Mouse (Mus musculus) right cerebral cortex, adult 2 months (tissue): ENCODE measurements around the gene Slc27a2.

Experiments used
- DNase-seq, 2 experiments: peaks; one replicate each; pipeline ENCODE4 v3.0.0; 2021 to 2022; ENCODE audit warnings: low spot score in 2 of 2

Slc27a2 gene

DNA sequence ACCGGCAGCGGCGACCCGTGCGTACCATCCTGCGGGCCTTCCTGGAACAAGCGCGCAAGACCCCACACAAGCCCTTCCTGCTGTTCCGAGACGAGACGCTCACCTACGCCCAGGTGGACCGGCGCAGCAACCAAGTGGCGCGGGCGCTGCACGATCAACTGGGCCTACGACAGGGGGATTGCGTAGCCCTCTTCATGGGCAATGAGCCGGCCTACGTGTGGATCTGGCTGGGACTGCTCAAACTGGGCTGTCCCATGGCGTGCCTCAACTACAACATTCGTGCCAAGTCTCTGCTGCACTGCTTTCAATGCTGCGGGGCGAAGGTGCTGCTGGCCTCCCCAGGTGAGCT lies 1.1 kb downstream of the Slc27a2 start:
- DNase-seq, result no peak

GRCm38 (mm10) chr2:126555533-126555932 lies 3.3 kb downstream of the Slc27a2 start:
- no peak for DNase-seq

DNA sequence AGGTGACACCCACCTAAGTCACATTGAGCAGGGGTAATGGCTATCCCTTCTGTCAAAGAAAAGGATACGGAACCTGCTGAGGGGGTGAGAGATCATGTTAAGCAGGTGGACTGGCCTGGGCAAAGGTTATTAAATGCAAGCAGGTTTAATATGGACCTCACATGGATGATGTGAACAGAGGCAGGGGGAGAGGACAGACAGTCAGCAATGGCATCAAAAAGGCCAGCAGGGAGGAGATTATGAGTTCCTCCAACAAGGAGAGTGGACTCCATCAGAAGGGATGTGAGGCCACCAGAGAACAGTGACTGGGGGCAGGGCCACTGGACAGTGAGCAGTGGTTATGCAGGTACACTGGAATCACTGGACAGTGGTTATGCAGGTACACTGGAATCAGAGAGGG lies 7.9 kb downstream of the Slc27a2 start:
- no peak for DNase-seq

DNA sequence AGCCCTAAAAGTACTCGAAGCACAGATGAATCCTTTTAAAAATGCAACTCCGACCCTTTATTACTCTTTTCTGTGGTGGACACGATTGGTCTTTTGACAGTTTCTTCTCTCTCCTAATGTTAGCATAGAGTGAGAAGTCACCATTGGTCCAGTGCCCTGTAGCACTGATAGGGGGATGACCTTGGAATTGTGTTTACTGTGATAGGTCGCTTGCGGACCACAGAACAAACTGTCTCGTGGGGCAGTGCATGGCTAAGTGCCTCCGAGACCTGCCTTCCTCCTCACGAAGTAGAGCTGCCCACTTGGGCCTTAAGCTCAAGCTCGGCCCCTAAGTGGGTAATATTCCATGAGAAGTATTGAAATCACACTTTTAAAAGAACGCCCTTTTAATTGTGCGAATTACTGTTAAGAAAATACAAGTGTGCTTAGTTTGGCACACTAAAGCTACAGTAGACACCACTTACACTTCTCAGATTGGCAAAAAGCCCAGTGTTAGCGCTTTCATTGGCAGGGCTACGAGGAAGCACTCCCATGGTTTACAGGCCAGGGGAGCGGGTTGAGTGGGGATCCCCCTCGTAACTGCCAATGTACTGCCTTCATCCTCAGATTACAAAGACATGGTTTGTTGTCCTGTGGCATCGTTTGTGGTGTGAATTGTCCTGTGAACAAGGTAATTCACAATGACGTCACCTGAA lies 11.4 kb downstream of the Slc27a2 start:
- no peak for DNase-seq

DNA sequence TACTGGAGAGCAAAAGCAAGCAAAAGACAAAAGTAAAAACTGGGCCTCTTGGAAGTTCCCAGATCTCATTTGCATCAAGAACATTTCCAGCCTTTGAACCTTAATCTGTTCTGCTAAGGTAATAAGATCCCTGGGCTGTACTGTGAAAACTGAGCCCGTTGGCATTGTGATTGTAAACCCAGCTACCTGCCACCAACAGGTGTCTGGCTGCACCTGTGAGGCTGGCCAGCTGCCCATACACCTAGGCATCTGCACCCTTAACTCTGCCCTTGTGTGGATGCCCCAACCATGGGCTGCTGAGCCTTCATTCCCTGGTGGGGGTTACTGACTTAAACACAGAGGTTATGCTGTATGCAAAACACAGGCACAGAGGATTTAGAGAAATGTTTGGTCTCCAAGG lies 20.0 kb downstream of the Slc27a2 start:
- DNase-seq, result no peak

DNA sequence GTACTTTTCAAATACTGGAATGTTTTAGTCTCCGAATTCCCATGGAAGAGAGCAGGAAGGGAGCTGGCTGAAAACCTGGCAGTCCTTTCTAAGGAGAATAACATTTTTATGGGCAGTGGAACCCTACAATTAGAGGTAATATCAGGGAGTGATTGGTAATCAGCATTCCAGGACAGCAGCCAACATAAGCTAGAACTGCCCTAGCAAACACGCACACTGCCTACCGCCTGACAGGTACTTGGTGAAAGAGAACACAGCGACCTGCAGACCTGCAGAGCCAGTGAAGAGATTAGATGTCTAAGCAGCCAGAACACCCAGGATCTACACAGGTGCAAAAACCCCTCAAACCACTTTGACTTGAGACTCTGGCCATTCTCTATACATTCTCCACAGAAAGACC lies 20.5 kb downstream of the Slc27a2 start:
- no peak for DNase-seq

DNA sequence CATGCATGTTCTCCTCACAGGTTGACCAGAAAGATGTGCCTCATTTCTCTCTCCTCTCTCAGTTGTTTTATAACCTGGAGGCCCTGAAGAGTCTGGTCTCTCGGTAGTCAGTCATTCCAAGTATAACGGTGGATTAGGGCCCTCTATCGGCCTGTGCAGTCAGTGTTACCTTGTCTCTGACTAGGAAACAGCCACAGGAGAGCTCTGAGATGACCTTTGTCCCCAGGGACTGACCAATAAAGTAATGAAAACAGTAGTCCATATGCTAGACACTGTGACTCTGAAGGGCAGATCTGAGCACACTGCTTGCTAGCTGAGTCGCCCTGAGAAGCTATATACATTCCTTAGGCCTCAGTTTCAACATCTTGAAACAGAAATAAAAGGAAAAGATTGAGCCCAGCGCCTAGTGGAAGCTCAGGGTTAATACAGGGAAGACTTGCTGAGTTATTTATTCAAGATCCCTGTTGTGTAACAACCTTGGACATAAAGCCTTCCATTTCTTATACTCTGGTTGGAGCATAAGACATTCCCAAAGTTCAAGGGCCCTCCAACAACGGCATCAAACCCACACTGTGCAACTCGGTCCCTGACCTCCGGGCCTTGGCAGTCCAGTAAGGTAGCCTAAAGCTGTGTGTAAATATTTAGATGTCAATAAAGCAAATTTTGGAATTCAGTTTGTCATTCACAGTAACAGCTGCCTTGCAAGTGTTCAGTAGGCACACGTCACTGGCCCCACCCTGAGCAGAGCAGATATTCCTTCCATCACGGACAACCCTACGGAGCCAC lies 23.4 kb downstream of the Slc27a2 start:
- no peak for DNase-seq

- DNase-seq, result no peak
These were observed 25.2 kb downstream of the Slc27a2 start for GRCm38 (mm10) chr2:126577362-126577761.

DNA sequence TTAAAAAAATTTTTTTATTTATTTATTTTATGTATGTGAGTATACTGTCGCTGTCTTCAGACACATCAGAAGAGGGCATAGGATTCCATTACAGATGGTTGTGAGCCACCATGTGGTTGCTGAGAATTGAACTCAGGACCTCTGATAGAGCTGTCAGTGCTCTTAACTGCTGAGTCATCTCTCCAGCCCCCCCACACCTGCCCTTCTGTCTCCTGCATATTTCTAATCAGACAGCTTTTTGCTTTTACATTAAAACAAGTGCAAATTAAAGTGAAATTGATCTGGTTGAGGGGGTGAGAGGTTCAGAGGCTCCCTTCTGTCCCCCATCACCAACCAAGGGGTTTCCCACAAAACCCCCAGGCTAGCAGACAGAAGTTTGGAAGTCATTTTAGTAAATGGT lies 27.1 kb downstream of the Slc27a2 start:
- DNase-seq, result no peak

GRCm38 (mm10) chr2:126583960-126584359 lies 31.8 kb downstream of the Slc27a2 start:
- no peak for DNase-seq

DNA sequence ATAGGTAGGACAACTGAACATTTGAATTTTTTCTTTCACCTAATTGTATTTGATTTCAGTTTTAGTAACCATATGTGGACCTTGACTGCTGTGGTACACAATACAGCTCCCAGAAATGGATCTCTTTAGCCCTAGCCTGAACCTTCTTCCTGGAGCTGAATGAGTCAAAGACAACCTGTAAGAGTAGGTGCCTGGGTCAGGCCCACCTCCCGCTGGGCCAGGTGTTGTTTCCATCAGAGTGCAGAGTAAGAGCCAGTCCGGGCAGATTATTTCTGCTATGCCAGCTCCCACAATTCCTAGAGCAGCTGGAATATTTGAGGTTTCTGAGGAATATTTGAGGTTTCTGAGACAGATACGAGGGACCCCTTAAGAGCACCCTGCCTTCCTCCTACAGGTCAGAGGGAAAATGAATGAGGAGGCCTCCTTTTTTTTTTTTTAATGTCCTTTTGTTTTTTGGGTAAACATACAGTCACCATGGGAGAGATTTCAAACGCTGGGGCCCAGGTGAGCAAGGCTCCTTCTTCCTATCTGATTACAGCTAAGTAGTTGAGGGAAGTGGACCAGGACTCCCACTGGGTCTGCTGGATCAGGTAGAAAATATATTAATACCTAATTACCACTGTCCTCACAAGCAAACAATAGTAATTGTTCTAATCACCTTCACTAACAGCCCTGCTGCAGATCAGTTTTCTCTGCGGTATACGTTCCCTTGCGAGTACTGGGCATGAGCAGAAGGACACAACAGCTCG lies 32.6 kb downstream of the Slc27a2 start:
- DNase-seq, result no peak

GRCm38 (mm10) chr2:126587468-126587867 lies 35.3 kb downstream of the Slc27a2 start:
- no peak for DNase-seq

DNA sequence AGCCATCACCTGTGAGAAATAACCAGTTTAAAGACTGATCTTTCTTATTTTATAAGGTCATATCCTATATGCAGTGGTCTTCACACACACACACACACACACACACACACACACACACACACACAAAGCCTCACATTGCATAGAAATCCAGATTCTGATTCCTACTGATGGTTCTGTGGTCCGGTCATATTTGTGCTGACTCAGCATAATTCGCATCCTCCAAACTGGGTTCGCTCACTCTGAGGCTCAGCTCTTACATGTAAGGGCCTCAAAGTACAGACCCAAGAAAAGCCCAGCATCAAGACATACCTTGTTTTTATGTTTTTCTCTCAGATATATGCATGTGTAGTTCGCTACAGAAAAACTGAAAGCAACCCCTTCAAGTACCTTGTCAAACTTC lies 39.1 kb downstream of the Slc27a2 start:
- no peak for DNase-seq

GRCm38 (mm10) chr2:126593831-126594610 lies 41.8 kb downstream of the Slc27a2 start:
- peak; percentile 53 to 71 for DNase-seq

DNA sequence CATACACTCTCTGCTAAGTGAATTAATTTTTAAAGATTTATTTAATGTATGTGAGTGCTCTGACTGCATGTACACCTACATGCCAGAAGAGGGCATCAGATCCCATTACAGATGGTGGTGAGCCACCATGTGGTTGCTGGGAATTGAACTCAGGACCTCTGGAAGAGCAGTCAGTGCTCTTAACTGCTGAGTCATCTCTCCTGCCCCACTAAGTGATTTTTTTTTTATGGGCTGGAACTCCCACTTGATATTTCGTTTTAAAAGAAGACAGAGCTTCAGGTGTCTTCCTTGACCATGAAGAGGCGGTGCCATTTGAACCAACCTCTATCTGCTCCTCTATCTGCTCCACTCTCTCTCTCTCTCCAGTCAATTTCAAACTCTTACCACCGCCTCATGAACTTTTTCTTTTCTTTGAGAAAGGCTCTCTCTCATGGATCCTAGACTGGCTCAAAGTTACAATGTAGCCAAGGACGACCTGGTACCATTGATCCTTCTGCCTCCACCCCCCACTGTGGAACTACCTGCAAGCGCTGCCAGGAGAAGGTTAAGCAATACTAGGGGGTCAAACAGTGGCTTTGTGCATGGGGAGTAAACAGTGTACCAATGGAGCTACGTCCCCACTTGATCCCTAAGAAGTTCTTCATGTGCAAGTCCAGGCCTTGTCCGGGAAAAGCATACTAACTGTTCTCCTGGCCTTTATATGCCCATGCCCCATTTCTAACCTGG lies 44.3 kb downstream of the Slc27a2 start:
- DNase-seq, result no peak

GRCm38 (mm10) chr2:126597279-126598241 lies 45.4 kb downstream of the Slc27a2 start:
- no peak for DNase-seq

DNA sequence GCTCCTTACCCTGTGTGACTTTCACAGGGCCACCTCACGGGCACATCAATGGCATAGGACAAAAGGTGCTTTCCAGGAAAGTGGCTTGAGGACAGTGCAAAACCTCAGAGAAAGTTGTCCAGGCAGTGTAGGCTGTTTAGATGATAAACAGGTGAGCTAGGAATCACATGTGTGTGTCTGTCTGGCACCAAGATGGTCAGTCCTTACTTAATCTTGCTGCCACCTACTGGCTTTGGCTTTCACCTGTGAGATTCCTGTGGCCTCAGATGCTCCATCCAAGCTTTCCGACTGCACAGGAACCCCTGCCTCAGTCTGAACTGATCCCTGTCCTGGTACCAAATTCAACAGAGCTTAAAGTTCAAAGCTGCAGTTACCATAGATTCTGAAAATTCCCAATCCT lies 46.2 kb downstream of the Slc27a2 start:
- DNase-seq, result no peak

- no peak for DNase-seq
These were observed 46.8 kb downstream of the Slc27a2 start for GRCm38 (mm10) chr2:126599005-126599404.

DNA sequence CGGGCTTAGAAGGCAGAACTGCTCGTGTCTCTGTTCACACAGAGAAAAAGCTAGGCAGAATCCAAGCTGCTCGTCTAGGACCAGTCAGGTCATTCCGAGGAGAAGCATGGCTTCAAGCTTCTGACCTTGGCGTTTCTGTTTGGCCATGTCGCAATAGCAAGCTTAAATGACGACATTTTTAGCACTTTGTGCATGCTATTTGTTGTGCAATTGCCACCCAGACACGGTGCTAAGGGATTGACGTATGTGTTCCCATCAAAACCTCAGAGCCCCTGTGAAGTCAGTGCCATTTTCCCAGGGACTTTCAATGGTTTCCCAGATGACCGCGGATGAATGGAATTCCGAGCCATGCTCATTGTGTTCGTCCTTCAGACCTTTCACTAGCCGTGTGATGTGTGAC lies 48.3 kb downstream of the Slc27a2 start:
- DNase-seq, result no peak

GRCm38 (mm10) chr2:126601918-126602600 lies 49.9 kb downstream of the Slc27a2 start:
- DNase-seq, result no peak
